Mouse (Mus musculus): ENCODE data around the gene Aph1a.

GRCm38 (mm10) chr3:95945731-95946240 lies 52.0 kb downstream of the Aph1a start:
- no peak for TF ChIP-seq CTCF (IDR thresholded peaks at IDR 0.05; ENCODE audit: control insufficient read depth, insufficient read depth, insufficient replicate concordance, low read depth, low read length)
- TF ChIP-seq POLR2A (IDR thresholded peaks at IDR 0.05; ENCODE audit: control insufficient read depth, low read depth, low read length), result no peak

All from testis, adult 2 months (tissue).